Mouse (Mus musculus): ENCODE measurements around the gene Ccdc9.

- TF ChIP-seq CTCF (IDR thresholded peaks at IDR 0.05; ENCODE audit: low read depth) = no peak
- TF ChIP-seq EP300 (IDR thresholded peaks at IDR 0.05; ENCODE audit: low read depth) = peak; percentile 20; the same call in 1 of the 2 replicates
Observed at GRCm38 (mm10) chr7:16240281-16240977, 46.2 kb downstream of the Ccdc9 start.

Measured in liver, embryonic 14.5 days (tissue).